Mouse (Mus musculus) lung, adult 2 months (tissue): ENCODE data around the gene Sspo. TPM values are rescaled to one million over a fixed set of nuclear protein-coding genes. Genes with fewer than 3 reads are reported as not detected.
"Not testable (repeated sequence)": the region's sequence is repeated elsewhere in the genome, so short reads cannot be mapped to it uniquely, and the experiment has no call there.

Experiments used
- DNase-seq: peaks from one replicate; pipeline ENCODE4 v3.0.0; 2022
- H3K4me1 ChIP-seq: fragments of 200-500 bp; 2 replicates; pipeline ENCODE4 v1.6.1; 2011; ENCODE audit warnings: low read length; ENCODE audit not compliant: control insufficient read depth, insufficient read depth
- H3K4me3 ChIP-seq: fragments of 200-500 bp; replicated peaks from 2 replicates; pipeline ENCODE3; 2011; ENCODE audit warnings: low read depth, mild to moderate bottlenecking, control low read depth, low read length; ENCODE audit errors: extremely low read depth
- CTCF ChIP-seq: fragments of 200-500 bp; IDR thresholded peaks from 2 replicates; pipeline ENCODE4 v1.5.1; 2011; ENCODE audit warnings: mild to moderate bottlenecking, low read length, control low read depth; ENCODE audit not compliant: insufficient read depth
- POLR2A ChIP-seq: fragments of 200-500 bp; IDR thresholded peaks from 2 replicates; pipeline ENCODE4 v1.6.1; 2011; ENCODE audit warnings: low read depth, mild to moderate bottlenecking, control low read depth, low read length, borderline replicate concordance; ENCODE audit errors: extremely low read depth
- WGBS: fragments of 180-500 bp; shearing (Covaris S2); methylation state at CpG from one replicate; pipeline ENCODE4 v1.1.7; 2018; 5-methylcytosine and 5-hydroxymethylcytosine counted together
- polyA plus RNA-seq: library from polyadenylated mRNA; depleted of rRNA; stranded (reverse); fragments of >200 nt; gene quantifications from 2 replicates; pipeline ENCODE4 v1.2.3, GENCODE M21; 2012

The Sspo gene
- polyA plus RNA-seq, 1 experiment = 3.2 TPM

- no peak for TF ChIP-seq CTCF
- TF ChIP-seq POLR2A = no peak
- whole genome bisulfite sequencing = 1% methylated on average over 2 of the region's 2 CpGs
- Histone ChIP-seq H3K4me1 (peaks cover 2% of the 10 kb centered on the region), H3K4me3 (no peak overlapping the region)
- DNase-seq = no peak
Observed at GRCm38 (mm10) chr6:48503847-48504240, 55.8 kb downstream of the Sspo start.

DNA sequence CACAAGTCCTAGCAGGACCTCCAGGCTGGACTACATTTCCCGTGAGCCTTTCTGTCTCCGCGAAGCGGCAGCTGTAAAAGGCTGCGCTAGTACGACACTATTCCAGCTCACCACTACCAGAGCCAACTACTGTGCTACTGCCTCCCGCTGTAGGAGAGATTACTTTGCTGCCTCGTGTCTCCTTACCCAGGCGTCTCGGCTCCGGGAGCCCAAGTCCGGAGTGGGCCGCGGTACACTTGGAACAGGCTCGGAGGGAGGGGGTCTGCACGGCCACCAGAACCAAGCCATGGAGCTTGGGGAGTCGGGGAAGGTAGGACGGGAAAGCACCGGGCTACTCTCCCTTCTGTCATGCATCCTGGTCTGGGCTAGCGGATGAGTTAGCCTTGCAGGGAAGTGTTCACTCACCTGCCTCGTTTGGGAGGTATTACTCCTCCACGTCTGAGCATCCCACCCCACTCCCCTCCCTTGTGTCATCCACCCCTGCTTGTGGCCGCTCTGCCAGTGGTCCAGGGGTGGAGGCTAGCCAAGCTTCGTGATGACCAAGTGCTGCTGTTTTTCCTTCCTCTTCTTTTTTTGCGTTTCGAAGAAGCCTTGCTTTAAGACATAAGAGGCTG is 56.3 kb downstream of the Sspo start:
- under 1% methylated on average over 26 of the region's 26 CpGs for WGBS
- TF ChIP-seq POLR2A (peak; percentile 76; the same call in 1 of the 2 replicates), CTCF (peak; percentile 21; the same call in 1 of the 2 replicates)
- peak; percentile 66 for DNase-seq
- Histone ChIP-seq H3K4me3 (peak overlapping the region; percentile 81), H3K4me1 (peaks cover 2% of the 10 kb centered on the region)

- H3K4me3 ChIP-seq = no peak overlapping the region
- peaks cover 2% of the 10 kb centered on the region for H3K4me1 ChIP-seq
- TF ChIP-seq POLR2A (no peak), CTCF (no peak)
- DNase-seq = no peak
- 63% methylated on average over 4 of the region's 4 CpGs for WGBS
Observed at GRCm38 (mm10) chr6:48508087-48508486, 60.1 kb downstream of the Sspo start.

GRCm38 (mm10) chr6:48510426-48510825 is 62.4 kb downstream of the Sspo start:
- WGBS = 65% methylated on average over 4 of the region's 4 CpGs
- H3K4me3 ChIP-seq = no peak overlapping the region
- DNase-seq = no peak
- TF ChIP-seq POLR2A (no peak), CTCF (no peak)
- no peaks in the 10 kb centered on the region; the same call in 1 of the 2 replicates for H3K4me1 ChIP-seq

GRCm38 (mm10) chr6:48511861-48512260 is 63.8 kb downstream of the Sspo start:
- no peaks in the 10 kb centered on the region for H3K4me1 ChIP-seq
- WGBS = 76% methylated on average over 7 of the region's 7 CpGs
- TF ChIP-seq CTCF = no peak
- TF ChIP-seq POLR2A = no peak

GRCm38 (mm10) chr6:48524882-48525281 is 76.9 kb downstream of the Sspo start:
- not testable (repeated sequence) for H3K4me3 ChIP-seq, DNase-seq, H3K4me1 ChIP-seq
- WGBS = 95% methylated on average over 16 of the region's 16 CpGs

More at GRCm38 (mm10) chr6:48511861-48512260, 63.8 kb downstream of the Sspo start:
- no peak for DNase-seq
- no peak overlapping the region for H3K4me3 ChIP-seq

DNA sequence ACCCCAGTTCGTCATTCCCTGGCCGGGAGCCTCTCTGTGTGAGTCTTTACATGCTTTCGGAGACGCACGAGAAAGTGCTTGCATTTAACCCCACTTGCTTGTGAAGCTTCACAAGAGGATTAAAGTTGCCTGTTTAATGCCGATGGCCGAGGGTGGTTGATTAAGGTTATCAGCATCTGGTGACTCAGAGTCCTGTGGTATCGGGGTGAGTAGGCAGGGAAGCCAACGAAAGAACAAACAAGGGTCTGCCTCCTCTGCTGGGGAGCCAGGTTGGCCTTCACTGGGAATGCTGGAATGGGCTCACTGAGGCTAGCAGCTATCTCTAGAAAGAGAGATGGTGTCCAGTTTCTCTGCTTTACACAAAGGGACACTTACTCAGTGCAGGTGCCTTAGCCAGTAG is 79.9 kb downstream of the Sspo start:
- no peaks in the 10 kb centered on the region for H3K4me1 ChIP-seq
- no peak overlapping the region for H3K4me3 ChIP-seq
- no peak for DNase-seq
- 78% methylated on average over 9 of the region's 9 CpGs for WGBS
- TF ChIP-seq POLR2A (no peak), CTCF (no peak)

DNA sequence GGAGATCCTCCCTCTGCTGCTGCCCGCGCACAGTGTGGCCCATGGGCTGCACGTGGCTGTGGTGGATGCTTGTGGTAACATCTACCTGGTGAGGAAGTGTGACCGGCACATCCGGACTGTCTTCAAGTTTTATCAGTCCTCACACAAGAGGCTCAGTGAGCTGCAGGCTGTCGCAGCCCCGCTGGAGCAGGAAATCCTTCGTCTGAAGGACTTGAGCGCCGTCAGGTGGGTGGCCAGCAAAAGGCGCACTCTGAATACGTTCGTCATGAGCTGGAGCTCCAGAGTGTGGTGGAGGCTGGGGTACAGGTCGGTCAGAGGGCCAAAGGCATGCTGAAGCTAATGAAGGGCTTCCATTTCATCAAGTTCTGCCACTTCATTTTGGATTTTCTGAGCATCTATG is 81.2 kb downstream of the Sspo start:
- WGBS = 59% methylated on average over 14 of the region's 14 CpGs
- Histone ChIP-seq H3K4me1 (no peaks in the 10 kb centered on the region), H3K4me3 (no peak overlapping the region)
- no peak for DNase-seq
- TF ChIP-seq POLR2A = no peak
- no peak for TF ChIP-seq CTCF

GRCm38 (mm10) chr6:48529871-48530440 is 81.9 kb downstream of the Sspo start:
- Histone ChIP-seq H3K4me3 (no peak overlapping the region), H3K4me1 (no peaks in the 10 kb centered on the region)
- TF ChIP-seq CTCF (no peak), POLR2A (no peak)
- WGBS = 76% methylated on average over 16 of the region's 16 CpGs
- no peak for DNase-seq

- Histone ChIP-seq H3K4me3 (no peak overlapping the region), H3K4me1 (no peaks in the 10 kb centered on the region)
- no peak for TF ChIP-seq POLR2A
- TF ChIP-seq CTCF = no peak
- WGBS = 74% methylated on average over 2 of the region's 2 CpGs
- no peak for DNase-seq
Observed at GRCm38 (mm10) chr6:48530862-48531261, 82.8 kb downstream of the Sspo start.
